Mouse (Mus musculus) spleen, adult 2 months (tissue): ENCODE measurements at regions not wholly inside any gene's neighbourhood (a gene's known extent, or its start where the extent isn't known, plus 50 kb on each side); places are given as distances from the start of the nearest gene placed in this dataset.

Experiments used
- CTCF ChIP-seq: fragments of 200-500 bp; IDR thresholded peaks from 2 replicates; pipeline ENCODE4 v1.5.1; 2011; ENCODE audit warnings: mild to moderate bottlenecking, inconsistent platforms; ENCODE audit not compliant: insufficient read depth, insufficient read length, insufficient replicate concordance; ENCODE audit errors: extremely low read depth
- POLR2A ChIP-seq: fragments of 200-500 bp; IDR thresholded peaks from 2 replicates; pipeline ENCODE4 v1.6.1; 2011; ENCODE audit warnings: low read depth, low read length, inconsistent platforms

DNA sequence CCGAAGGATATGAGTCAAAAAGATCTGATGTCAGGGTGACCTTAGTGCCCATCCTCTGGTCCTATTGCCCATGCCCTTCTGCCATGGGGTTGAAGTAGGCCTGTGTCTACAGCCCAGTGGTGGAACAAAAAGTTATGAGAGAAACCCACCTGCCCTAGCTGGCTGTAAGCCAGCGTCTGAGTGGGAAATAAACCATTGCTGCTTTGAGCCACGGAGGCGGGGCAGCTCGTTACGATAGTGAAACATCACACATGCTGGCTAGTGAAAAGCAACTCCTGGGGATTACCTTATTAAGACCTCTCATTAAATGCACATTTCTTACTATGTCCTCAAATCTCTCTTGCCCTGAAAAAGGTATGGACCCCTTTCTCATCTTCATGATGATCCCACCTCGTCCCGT lies 86.8 kb upstream of the 4931429L15Rik start:
- TF ChIP-seq POLR2A: no peak
- TF ChIP-seq CTCF: no peak
